Mouse (Mus musculus) gastrocnemius, postnatal 25 days (tissue): ENCODE measurements around the gene Lama2. TPM values are rescaled to one million over a fixed set of nuclear protein-coding genes. Genes with fewer than 3 reads are reported as not detected.
A peak's percentile ranks its signal among the peaks of the same experiment; 100 is the strongest.

Source experiments
- DNase-seq: peaks from one replicate; pipeline ENCODE4 v3.0.0; 2022
- total RNA-seq, 2 experiments: library from RNA; stranded (reverse); gene quantifications; 1 replicate in 1 of 2; 2 replicates in 1 of 2; pipeline ENCODE4 v1.2.3; 2021

Gene Lama2
- total RNA-seq, 2 experiments from 2014 or later, result 54.2 to 72.0 TPM

DNA sequence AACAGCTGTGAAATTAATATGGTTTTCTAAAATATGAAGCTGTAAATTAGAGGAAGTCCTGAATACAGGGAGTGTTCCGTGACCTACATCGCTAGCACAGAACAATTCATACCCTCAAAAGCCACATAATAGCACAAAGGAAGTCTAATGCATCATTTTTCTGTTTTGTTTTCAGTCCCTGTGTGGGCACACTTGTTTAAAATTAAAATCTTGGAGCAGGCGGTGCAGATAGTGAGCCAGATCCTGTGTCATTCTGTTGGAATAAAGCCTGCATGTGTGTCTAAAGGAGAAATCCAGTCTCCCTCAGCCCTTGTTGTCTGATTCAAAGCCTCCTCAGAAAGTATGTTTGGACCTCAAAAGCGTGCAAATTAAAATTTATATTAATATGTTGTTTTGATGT lies 234.9 kb downstream of the Lama2 start:
- DNase-seq, result peak; percentile 41

DNA sequence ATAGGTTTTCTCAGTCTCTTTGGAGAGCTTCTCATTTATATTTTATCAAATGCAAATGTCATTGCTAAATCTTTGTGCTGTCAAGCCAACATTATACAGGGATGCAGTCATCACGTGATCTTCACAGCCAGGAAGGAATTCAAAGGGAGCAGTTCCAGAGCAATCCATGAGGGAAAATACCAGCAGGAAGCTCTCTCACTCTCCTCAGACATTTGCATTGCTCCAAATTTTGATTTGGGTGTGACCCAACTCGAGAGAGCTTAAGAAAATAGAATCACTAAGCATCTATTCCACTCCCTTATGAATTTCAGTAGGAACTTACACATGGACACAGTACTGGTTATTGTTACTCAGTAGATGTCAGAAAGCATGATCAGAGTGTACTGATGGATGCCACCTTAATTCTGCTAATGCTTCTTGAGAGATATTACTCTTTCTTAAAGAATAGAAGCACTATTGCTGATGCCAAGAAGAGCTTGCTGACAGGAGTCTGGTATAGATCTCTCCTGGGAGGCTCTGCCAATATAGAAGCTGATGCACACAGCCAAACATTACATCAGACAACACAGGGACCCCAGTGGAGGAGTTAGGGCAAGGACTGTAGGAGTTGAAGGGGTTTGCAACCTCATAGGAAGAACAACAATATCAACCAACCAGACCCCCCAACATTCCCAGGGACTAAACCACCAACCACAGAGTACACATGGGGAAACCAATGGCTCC lies 236.5 kb downstream of the Lama2 start:
- no peak for DNase-seq

DNA sequence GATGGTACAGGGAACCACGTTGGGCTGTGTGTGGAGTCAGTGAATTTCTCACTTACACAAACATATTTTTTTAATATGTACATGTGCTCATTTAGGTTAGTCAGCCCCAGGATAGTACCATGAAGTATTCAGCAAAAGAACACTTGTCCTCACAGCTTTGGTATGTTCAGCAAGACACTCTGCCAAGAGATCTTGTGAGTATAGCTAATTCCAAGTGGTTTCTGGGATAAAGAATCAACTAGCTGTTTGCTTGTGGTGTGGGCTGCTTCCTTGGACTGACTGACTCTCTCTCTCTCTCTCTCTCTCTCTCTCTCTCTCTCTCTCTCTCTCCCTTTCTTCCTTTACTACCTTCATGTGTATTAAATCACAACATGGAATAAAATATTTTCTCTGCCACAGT lies 241.3 kb downstream of the Lama2 start:
- DNase-seq, result peak; percentile 7

DNA sequence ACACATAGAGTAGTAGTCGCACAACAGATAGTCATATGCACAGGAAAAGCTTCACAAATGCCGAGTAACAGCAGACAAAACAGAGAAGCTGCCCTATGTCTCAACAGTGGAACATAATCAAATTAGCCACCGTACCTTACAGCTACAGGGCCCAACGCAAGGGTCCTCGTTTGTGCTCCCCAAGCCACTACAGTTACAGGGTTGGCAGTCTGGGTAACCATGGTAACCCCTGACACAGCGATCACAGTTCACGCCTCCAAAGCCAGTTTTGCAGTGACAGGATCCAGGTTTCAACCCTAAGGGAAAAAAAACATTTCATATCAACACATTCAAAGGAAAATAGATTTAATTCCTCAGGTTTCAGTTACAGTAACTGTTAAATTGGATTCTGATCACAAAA lies 275.3 kb downstream of the Lama2 start:
- no peak for DNase-seq

DNA sequence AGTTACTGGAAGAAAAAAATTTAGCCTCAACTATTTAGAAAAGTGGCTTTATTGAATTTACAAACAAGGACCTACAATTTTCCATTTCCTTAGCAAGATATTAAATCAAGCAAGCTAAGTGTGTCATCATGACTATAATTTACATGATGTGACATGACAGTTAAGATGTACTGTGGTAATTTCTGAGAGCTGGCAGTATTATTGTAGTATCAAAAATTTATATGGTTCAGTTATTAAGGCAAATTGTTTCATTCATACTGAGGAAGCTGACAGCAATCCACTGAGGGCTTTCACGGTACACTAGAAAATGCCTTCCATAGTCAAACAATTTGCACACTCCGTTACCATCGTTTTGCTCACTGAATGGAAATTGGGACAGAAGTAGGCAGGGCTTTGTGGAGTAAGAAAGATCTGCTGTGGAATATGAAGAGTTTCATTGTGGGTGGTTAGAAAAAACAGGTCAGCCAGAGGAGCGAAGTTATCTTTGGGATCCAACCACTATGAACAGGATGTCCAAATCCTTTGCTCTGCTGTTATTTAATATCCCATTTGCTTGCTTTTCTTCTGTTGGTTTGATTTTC lies 297.1 kb downstream of the Lama2 start:
- DNase-seq, result no peak

DNA sequence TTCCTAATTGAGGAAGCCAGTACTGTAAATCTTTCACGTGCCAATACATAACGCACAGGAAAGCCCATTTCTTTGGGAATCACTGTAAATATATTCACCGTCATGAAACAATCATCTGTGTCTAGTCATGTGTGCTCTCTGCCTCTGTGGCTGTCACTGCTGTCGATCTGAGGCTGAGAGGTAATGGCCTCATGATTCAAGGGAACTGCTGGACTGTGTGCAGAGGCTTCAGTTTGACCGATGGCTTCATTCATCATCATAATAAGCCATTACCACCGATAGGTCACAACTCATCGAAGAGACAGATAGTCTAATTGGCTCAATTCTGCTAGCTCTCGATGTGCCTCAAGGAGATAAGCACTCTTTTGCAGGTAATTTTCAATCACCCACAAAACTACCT lies 312.1 kb downstream of the Lama2 start:
- no peak for DNase-seq

DNA sequence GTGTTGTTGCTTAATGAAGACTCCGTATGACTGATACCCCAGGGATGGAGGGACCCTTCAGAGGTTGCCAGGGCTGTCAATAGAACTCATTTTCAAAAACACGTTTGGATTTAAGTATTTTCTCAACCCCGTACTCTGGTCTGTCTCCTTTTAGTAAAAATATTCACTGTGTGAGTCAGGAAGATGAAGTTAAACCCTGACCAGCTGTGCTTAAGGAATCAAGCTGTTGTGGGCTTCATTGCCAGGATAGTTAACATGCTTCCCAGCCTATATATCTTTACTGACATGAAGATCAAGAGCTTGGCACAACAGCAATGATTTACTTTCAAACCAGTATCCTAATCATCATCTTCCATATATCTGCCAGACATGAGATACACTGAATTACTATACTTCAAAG lies 314.3 kb downstream of the Lama2 start:
- DNase-seq, result no peak

DNA sequence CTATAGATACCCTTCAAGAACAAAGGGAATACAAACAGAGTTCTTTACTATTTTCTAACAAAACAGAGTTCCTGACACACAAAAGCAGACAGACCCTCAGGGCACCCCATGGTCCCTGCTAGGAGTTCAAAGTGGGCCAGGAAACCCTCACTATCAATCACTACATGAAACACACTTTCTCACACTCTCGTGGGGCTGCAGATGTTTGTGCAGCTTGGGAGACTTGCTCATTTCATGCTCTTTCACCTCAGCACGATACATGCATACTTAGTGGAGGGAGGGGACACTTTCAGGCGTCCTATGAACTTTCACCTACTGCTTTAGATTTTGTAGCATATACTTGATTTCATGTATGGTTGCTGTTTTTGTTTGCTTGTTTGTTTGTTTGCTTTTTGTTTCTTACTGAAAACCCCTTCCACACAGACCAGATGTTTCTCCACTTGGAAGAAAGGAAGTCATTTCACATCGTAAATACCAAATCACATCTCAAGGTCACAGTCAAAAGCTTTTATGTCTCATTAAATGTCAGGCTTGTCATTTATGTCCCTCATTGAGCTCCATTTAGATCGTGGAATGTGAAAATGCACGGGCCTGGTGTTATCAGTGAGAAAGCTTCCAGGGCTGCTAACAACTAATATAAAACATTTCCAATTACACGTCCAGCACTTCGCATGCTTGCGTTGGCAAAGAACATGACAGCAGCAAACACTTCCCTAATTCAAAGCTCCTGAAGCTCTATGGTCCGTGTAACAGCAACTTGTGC lies 334.3 kb downstream of the Lama2 start:
- DNase-seq, result no peak

DNA sequence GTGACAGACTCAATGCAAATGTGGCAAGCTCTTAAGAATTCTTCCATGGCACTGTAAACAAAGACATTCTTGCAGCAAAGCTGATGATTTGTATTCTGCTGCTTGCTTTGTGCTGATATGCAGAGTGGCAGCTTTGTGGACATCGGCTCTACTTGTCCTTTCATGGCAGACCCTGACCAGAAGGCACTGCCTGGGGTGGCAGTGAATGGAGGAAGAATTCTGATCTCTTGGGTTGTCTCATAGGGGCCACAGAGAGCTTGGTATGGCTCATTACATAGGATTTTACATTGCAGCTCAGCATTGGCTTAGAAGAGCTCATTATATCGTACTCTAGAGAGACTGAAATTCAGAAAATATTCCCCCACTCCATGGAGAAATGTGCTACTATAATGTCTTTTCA lies 352.1 kb downstream of the Lama2 start:
- DNase-seq, result no peak

DNA sequence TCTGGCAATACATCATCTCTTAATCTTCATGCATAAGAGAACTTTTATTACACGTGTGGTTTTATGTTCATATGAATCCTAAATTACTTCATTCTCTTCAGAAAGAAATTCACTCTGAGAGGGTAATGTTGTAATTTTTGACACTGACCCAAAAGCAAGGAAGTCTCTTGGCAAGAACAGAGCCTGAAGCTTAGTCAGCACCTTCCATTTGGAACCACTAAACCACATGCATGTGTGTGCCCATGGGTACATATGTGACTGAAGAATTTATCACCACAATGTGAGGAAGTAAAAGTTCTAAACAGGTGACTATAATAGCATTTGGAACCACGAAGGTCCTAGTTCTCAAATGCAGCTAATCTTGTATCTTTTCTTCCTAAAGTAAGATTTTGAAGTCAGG lies 353.7 kb downstream of the Lama2 start:
- no peak for DNase-seq

DNA sequence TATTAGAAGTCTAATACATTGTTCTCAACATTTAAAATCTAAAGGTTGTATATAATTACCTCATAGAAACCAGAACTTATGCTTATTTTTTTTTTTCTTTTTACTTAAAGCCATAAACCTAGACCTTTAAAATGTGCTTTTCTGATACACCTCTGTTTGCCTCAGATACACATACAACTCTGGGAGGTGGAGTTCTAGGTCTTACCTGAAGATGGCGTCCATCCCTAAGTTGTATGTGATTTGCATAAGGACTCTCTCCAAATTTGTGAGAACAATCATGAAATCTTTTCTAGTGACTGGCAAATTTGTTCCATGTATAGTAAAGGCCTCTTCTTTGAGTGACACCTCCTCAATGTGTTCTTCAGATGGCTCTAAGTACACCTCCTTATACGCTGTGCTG lies 354.8 kb downstream of the Lama2 start:
- DNase-seq, result no peak

DNA sequence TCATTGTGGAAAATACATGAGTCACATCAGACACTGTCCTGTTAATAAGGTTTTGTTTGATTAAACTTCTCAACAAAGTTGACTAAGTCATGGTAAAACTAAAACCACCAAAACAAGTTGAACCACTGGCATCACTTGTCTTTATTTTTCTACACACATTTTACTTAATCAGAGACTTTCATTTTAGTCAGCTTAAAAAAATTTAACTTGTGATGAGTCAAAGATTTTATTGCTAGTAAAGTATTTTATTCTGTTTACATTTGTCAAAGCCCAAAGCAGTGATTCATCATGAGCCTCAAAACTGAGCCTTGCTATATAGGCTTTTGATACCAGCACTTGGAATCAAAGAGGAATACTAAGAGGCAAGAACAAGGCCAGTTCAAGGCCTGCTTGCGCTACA lies 369.8 kb downstream of the Lama2 start:
- DNase-seq, result no peak

DNA sequence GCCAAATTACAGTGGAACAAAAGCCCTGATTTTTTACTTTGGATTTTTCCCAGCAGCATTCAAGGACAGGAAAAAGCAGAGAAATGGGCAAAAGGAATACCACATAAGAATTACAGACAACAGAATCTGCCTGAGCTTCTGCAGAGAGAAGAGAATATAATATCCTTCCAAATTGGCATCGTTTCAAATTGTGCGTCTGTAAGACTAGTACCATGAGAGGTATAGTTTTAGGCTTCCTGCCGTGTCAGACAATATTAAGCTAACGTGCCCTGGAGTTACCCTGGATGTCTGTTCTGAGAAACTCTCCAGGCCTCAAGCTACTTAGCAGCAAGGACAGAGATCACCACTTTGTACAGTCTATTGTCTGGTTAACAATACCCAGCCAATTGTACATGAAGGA lies 384.8 kb downstream of the Lama2 start:
- no peak for DNase-seq

DNA sequence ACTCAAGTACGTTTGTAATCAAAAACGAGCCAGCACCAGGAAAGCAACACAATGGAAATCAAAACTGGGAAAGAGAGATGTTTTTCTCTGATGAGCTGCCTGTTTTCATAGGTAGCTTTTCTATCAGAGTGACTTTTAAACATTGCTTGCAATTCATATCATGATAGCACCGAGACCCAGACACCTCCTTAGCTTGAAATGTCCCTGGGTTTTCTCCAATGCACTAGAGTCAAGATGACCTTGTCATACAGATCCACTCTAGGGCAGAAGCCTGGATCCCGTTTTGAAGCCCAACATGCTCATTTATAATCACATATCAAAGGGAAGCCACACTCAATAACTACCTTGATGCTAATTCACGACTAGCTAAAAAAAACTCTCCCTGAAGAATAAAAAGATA lies 386.0 kb downstream of the Lama2 start:
- DNase-seq, result no peak

DNA sequence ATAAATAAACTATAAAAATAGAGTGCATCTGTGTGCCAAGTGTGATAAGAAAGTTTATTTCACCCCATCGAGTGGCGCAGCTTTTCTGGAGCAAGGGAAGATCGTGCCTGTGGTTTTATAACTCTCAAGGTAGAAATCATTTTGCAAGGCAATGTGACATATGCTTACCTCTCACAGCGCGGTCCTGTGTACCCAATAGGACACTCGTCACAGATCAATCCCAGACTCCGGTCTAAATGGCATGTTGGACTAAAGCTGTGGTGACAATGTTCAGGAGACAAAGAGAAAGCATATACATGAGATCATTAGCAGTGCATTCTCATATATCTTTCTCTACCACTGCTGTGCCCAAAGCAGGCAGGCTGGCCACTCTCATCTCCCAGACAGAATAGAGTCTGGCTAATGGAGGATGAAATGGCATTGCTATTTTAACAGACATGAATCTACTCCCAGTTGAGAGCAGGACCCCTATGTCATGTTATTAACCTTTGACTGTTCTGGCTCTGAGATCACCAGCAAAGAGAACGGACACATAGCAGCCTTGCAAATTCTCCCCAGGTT lies 395.7 kb downstream of the Lama2 start:
- no peak for DNase-seq

DNA sequence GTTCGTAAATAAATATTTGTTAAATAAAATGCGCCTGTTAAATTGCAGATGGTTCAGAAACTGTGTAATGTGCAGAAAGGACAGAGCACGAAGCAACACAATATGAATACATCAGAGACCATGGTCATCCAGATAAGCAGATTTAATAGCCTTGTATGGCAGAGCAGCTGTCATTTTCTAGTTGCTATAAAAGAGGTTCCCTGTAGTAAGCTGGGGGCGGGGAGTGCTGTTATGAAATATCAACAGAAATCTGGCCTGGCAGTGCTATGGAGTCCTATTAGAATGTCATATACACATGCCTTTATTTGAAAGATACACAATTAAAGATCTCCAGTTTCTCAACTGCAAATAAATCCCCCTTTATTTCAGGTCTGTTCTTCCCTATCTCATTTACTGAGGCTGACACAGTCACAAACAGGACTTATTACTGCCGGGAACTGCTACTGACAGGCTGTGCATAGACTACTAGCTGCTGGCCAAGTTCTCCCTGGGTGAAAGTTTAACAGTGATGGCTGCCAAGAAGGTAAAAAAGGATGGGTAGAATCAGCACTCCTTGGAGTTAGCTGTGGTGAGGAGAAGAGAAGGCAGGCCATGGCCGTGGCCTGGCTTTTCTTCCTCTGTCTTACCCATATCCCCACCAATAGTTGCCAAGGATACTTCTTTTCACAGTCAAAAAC lies 396.8 kb downstream of the Lama2 start:
- peak; percentile 8 for DNase-seq

DNA sequence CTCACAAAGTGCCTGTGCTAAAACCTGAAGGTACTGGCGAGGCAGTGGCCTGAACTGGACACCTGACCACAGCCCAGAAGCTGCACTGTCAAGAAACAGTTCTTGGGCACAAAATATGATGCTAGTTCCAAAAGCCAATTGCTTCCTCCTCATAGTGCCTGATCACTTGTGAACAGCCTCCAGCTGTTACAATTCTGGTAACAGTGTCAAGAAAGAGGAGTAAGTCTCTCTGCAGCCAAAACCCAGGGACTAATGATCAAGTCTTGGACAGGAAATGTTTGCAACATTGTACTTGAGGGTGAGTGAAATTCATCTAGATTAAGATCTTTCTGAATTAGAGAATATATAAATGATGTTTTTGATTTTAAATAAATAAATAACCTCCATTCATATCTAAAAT lies 399.9 kb downstream of the Lama2 start:
- DNase-seq, result no peak

DNA sequence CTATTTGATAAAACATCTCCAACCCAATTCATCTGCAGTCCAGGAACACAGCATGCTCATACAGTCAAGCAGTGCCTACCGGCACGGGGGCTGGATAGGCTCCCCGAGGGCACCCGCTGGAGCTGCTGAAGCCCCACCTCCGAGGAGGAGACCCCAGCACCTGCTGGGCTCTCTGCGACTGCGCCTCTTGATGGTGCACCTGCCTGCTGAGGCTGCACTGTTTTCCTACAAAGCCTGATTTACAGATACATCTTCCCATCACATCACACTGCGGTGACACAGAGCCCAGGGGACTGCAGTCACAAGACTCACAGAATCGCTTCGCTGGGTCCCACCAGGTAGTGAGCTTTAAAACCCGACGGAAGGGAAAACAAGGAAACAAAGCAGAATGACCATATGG lies 412.2 kb downstream of the Lama2 start:
- no peak for DNase-seq

DNA sequence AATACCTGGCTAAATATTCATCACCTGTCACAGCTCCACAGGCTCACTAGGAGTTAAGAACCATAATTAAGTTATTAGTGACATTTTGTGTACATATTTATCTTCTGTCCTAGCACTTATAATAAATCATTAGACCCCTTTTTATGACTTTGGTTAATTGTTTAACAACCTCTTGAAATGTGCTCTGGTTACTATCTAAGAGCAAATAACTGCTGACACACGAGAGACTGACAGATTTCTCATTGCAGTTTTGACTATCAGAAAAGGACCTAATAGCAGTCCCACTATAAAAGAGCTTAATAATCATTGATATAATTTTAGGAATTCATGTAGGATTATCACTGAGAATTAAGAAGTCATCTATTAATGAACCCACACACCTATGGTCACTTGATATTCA lies 421.1 kb downstream of the Lama2 start:
- no peak for DNase-seq

DNA sequence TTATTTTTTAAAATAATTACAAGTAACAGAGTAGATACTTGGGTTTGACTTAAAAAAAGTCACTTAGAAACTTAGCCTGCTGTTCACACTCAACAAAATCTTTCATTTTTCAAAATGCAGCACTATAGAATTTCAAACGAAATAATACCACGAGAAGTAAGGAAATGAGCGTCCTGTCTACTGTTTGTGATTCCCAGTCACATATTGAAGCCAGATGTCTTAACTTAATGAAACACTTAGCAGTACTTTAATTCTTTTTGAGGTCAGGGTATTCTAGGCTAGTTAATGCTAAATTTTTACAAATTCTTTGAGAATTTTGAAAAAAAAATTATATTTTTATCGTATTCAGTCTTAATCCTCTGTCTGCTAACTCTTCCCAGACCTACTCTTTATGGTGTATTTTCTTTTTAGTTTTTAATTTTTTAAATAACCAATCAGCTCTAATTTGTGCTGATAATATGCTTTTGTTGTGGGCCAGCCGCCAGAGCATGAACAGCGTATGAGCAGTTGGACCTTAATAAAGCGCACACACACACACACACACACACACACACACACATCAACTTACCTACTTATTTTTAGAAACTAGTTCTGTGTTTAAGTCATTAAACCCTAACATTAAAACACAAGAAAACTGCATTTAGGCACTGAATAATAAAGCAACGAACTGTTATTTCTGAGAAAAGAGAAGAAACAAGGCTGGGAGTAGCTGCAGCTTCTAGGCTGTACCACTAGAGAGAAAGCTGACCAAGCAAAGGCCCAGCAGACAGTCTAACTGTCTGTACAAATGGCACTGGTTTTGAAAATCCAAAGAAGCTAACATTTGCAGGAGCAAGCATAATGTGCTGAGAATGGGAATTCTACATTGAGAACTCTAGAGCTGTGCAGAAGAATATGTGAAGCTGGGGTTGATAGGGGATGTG lies 425.3 kb downstream of the Lama2 start:
- no peak for DNase-seq

DNA sequence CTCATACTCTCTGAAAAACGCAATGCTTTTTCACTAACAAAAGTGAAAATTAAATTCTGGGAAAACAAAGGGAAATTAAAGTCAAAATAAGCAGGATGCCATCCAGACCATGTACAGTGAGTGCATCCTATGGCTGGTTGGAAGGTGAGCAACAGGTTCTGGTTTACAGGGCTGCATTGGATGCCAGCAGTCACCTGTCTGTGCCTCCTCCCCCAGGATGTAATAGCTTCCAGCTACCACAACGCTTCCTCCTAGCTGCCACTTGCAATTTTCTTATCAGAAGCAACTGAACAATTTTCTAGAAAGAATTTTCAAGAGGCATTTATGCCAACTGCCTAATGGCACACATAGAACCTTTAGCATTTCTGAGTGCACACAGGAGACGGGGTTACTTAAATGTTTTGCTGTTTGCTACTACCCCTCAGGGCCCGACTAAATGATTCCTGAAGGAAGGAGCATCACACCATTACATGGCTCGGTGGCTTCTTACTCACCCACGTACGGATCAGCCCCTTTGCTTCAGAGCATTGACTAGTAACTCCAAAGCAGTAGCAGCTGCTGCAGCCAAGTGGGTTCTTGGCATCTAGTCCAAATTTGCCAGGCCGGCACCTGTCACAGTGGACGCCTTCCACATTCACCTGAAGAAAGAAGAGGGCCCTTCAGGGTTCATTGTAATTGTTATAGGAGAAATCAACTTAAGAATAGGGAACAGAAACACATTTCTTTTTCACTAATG lies 430.8 kb downstream of the Lama2 start:
- no peak for DNase-seq
